Mouse (Mus musculus) liver, embryonic 11.5 days (tissue): Measurements from ENCODE around the gene Cyp2u1. TPM values are rescaled to one million over a fixed set of nuclear protein-coding genes. Genes with fewer than 3 reads are reported as not detected.
A peak's percentile ranks its signal among the peaks of the same experiment; 100 is the strongest.

Experiments used
- ATAC-seq: fragments of 200-750 bp; cut with Nextera tagmentation; replicated peaks from 2 replicates; pipeline ENCODE4 v1.8.0; 2017; ENCODE audit warnings: moderate number of reproducible peaks, mild to moderate bottlenecking, moderate TSS enrichment, moderate library complexity; ENCODE audit not compliant: low FRiP score
- DNase-seq: peaks from one replicate; pipeline ENCODE4 v3.0.0-alpha.2; 2017; ENCODE audit warnings: low spot score
- H3K27ac ChIP-seq: fragments of 300-500 bp; sonication (generic); 2 replicates; pipeline ENCODE4 v1.5.1; 2014; ENCODE audit warnings: mild to moderate bottlenecking, low read depth, low read length, control low read depth
- H3K27me3 ChIP-seq: fragments of 300-500 bp; sonication (generic); replicated peaks from 2 replicates; pipeline ENCODE4 v1.6.1; 2014; ENCODE audit warnings: low read length, mixed read lengths; ENCODE audit not compliant: control insufficient read depth, insufficient read depth
- H3K36me3 ChIP-seq: fragments of 300-500 bp; sonication (generic); 2 replicates; pipeline ENCODE4 v1.6.1; 2014; ENCODE audit warnings: mild to moderate bottlenecking, low read length, moderate library complexity, mixed read lengths; ENCODE audit not compliant: control insufficient read depth, insufficient read depth
- H3K4me1 ChIP-seq: fragments of 300-500 bp; sonication (generic); replicated peaks from 2 replicates; pipeline ENCODE4 v1.6.1; 2014; ENCODE audit warnings: low read length, mixed read lengths; ENCODE audit not compliant: control insufficient read depth, insufficient read depth
- H3K4me2 ChIP-seq: fragments of 300-500 bp; sonication (generic); 2 replicates; pipeline ENCODE4 v1.6.1; 2014; ENCODE audit warnings: mild to moderate bottlenecking, control low read depth, moderate library complexity
- H3K4me3 ChIP-seq: fragments of 300-500 bp; sonication (generic); 2 replicates; pipeline ENCODE4 v1.5.1; 2014; ENCODE audit warnings: low read depth, low read length, control low read depth
- H3K9ac ChIP-seq: fragments of 300-500 bp; sonication (generic); 2 replicates; pipeline ENCODE4 v1.6.1; 2014; ENCODE audit warnings: low read depth, low read length, control low read depth
- H3K9me3 ChIP-seq: fragments of 300-500 bp; sonication (generic); 2 replicates; pipeline ENCODE4 v1.6.1; 2016; ENCODE audit warnings: low read length, inconsistent platforms, mixed read lengths; ENCODE audit not compliant: control insufficient read depth
- WGBS: fragments of 180-500 bp; shearing (Covaris S2); extraction: QIAGEN DNeasy Blood & Tissue Kit; methylation state at CpG from one replicate; pipeline ENCODE4 v1.1.7; 2014; 5-methylcytosine and 5-hydroxymethylcytosine counted together
- polyA plus RNA-seq: library from polyadenylated mRNA; unstranded; fragments of >200 nt; fragmentation: Nextera tagmentation; extraction: Ambion mirVana; gene quantifications from 2 replicates; pipeline ENCODE4 v1.2.1, GENCODE M21; 2014

Gene Cyp2u1
- polyA plus RNA-seq, 1 experiment from 2014 or later: 0.69 TPM

GRCm38 (mm10) chr3:131246579-131247046 lies 56.4 kb downstream of the Cyp2u1 start:
- 91% methylated on average over 8 of the region's 8 CpGs for whole genome bisulfite sequencing
- no peak overlapping the region for H3K27ac ChIP-seq
- DNase-seq (no peak), ATAC-seq (no peak)
- H3K36me3 ChIP-seq: peaks cover 10% of the 10 kb centered on the region; the same call in 1 of the 2 replicates
- H3K27me3 ChIP-seq: no peaks in the 10 kb centered on the region
- no peaks in the 10 kb centered on the region for H3K4me1 ChIP-seq
- no peaks in the 10 kb centered on the region for H3K9me3 ChIP-seq
- H3K9ac ChIP-seq: no peak overlapping the region
- no peak overlapping the region for H3K4me3 ChIP-seq
- H3K4me2 ChIP-seq: no peak overlapping the region

- no peak overlapping the region for H3K27ac ChIP-seq
- no peak overlapping the region for H3K4me2 ChIP-seq
- peaks cover 10% of the 10 kb centered on the region; the same call in 1 of the 2 replicates for H3K36me3 ChIP-seq
- no peaks in the 10 kb centered on the region for H3K27me3 ChIP-seq
- H3K9me3 ChIP-seq: no peaks in the 10 kb centered on the region
- no peak overlapping the region for H3K9ac ChIP-seq
- 60% methylated on average over 11 of the region's 11 CpGs for WGBS
- no peak overlapping the region for H3K4me3 ChIP-seq
- H3K4me1 ChIP-seq: no peaks in the 10 kb centered on the region
- peak; percentile 54 for ATAC-seq
- no peak for DNase-seq
Measured at GRCm38 (mm10) chr3:131245766-131246578, 57.1 kb downstream of the Cyp2u1 start.

Other genes starting within 250 kb of the Cyp2u1 start
- 4.0 and 5.0 TPM in 2 replicates for gene Lef1, start 192.8 kb downstream of the Cyp2u1 start, polyA plus RNA-seq
- gene Hadh, start 31.1 kb downstream of the Cyp2u1 start, polyA plus RNA-seq: 134 TPM in 2 replicates
- gene Sgms2, start 188.2 kb upstream of the Cyp2u1 start, polyA plus RNA-seq: 3.6 and 4.0 TPM in 2 replicates